Mouse (Mus musculus) ES-E14 (cell line): ENCODE measurements around the gene Ss18l1.

Experiments
- CHD2 ChIP-seq: IDR thresholded peaks from 2 replicates; pipeline ENCODE4 v1.6.1; 2014; ENCODE audit warnings: mild to moderate bottlenecking, low read depth, low read length, inconsistent platforms
- HCFC1 ChIP-seq: IDR thresholded peaks from 2 replicates; pipeline ENCODE4 v1.6.1; 2012; ENCODE audit warnings: low read length, inconsistent platforms, borderline replicate concordance; ENCODE audit not compliant: insufficient read depth
- ZC3H11A ChIP-seq: IDR thresholded peaks from 2 replicates; pipeline ENCODE4 v1.6.1; 2012; ENCODE audit warnings: low read depth, mild to moderate bottlenecking, inconsistent platforms, low read length, borderline replicate concordance
- ZNF384 ChIP-seq: IDR thresholded peaks from 2 replicates; pipeline ENCODE4 v1.6.1; 2012; ENCODE audit warnings: low read depth, low read length, inconsistent platforms

DNA sequence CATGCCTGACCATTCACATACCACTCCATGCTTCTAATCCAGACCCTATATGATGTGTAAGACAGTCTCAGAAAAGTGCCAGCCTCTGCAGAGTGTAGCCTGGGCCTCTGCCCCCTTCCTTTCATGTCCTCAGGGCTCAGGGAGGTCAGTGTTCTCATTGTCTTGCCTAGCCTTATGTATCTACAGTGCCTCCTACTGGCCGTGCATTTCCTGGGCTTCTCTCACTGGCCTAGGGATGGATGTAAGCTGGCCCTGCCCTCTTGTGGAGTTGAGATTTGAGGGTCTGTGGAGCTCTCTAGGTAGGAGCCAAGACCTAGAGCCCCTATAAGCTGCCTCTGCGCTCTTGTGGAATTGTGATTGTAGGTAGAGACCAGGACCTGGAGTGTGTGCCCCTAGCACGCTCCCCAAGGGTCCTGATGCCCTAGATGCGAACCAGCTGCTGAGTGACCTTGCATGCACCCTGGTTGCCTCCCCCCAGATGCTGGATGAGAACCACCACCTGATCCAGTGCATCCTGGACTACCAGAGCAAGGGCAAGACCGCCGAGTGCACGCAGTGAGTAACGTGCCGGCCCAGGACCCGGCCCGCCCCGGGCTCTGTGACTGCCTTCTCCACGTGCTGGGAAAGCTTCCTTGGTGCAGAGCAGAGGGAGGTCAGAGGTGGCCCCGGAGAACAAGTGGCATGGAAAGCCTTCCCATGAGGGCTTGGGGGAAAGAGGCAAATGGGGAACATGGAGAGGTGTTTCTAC lies 9.9 kb downstream of the Ss18l1 start:
- TF ChIP-seq HCFC1 (no peak), ZNF384 (no peak), CHD2 (no peak), ZC3H11A (peak; percentile 16; the same call in 1 of the 2 replicates)
